Mouse (Mus musculus) hindbrain, postnatal 0 days (tissue): Measurements from ENCODE around the gene Ankrd42. TPM values are rescaled to one million over a fixed set of nuclear protein-coding genes. Genes with fewer than 3 reads are reported as not detected.

Experiments
- ATAC-seq: fragments of 200-750 bp; cut with Nextera tagmentation; 2 replicates; pipeline ENCODE4 v1.8.0; 2017; ENCODE audit warnings: mild to moderate bottlenecking, moderate TSS enrichment, moderate library complexity
- DNase-seq: peaks from one replicate; pipeline ENCODE4 v3.0.0-alpha.2; 2015; ENCODE audit warnings: low spot score
- H3K27ac ChIP-seq: fragments of 300-500 bp; sonication (generic); 2 replicates; pipeline ENCODE4 v1.5.1; 2014; ENCODE audit warnings: mild to moderate bottlenecking
- H3K27me3 ChIP-seq: fragments of 300-500 bp; sonication (generic); 2 replicates; pipeline ENCODE4 v1.6.1; 2014; ENCODE audit warnings: low read length, mixed read lengths; ENCODE audit not compliant: insufficient read depth
- H3K36me3 ChIP-seq: fragments of 300-500 bp; sonication (generic); 2 replicates; pipeline ENCODE4 v1.6.1; 2014; ENCODE audit warnings: low read length, mixed read lengths; ENCODE audit not compliant: insufficient read depth
- H3K4me1 ChIP-seq: fragments of 300-500 bp; sonication (generic); 2 replicates; pipeline ENCODE4 v1.6.1; 2014; ENCODE audit warnings: antibody characterized with exemption, low read length, mixed read lengths; ENCODE audit not compliant: insufficient read depth
- H3K4me2 ChIP-seq: fragments of 300-500 bp; sonication (generic); 2 replicates; pipeline ENCODE4 v1.6.1; 2014; ENCODE audit warnings: low read depth, mild to moderate bottlenecking, low read length, moderate library complexity, mixed read lengths
- H3K4me3 ChIP-seq: fragments of 300-500 bp; sonication (generic); 2 replicates; pipeline ENCODE4 v1.5.1; 2014; ENCODE audit warnings: low read length
- H3K9ac ChIP-seq: fragments of 300-500 bp; sonication (generic); replicated peaks from 2 replicates; pipeline ENCODE4 v1.6.1; 2014; ENCODE audit warnings: mild to moderate bottlenecking, low read length, moderate library complexity, mixed read lengths
- H3K9me3 ChIP-seq: fragments of 300-500 bp; sonication (generic); 2 replicates; pipeline ENCODE4 v1.6.1; 2016; ENCODE audit warnings: low read length, mixed read lengths
- CTCF ChIP-seq: IDR thresholded peaks from 2 replicates; pipeline ENCODE4 v1.5.1; 2016; ENCODE audit warnings: antibody characterized with exemption, control low read depth, low read depth
- WGBS: fragments of 180-500 bp; shearing (Covaris S2); extraction: QIAGEN DNeasy Blood & Tissue Kit; methylation state at CpG from one replicate; pipeline ENCODE4 v1.1.7; 2014; 5-methylcytosine and 5-hydroxymethylcytosine counted together
- polyA plus RNA-seq: library from polyadenylated mRNA; unstranded; fragments of >200 nt; fragmentation: Nextera tagmentation; extraction: Ambion mirVana; gene quantifications from 2 replicates; pipeline ENCODE4 v1.2.1, GENCODE M21; 2015
- total RNA-seq: library from RNA; depleted of rRNA; stranded (reverse); fragments of >200 nt; gene quantifications from 2 replicates; pipeline ENCODE4 v1.2.3, GENCODE M21; 2014

Ankrd42 gene
- total and polyA plus RNA-seq, 2 experiments from 2014 or later = 20.8 to 22.8 TPM

GRCm38 (mm10) chr7:92658050-92658449 lies 21.1 kb upstream of the Ankrd42 start:
- H3K4me2 ChIP-seq = no peak overlapping the region
- TF ChIP-seq CTCF = no peak
- ATAC-seq = no peak
- H3K27me3 ChIP-seq = no peaks in the 10 kb centered on the region
- H3K36me3 ChIP-seq = peaks cover 40% of the 10 kb centered on the region
- no peak for DNase-seq
- H3K4me3 ChIP-seq = no peak overlapping the region
- no peaks in the 10 kb centered on the region for H3K4me1 ChIP-seq
- H3K9me3 ChIP-seq = no peaks in the 10 kb centered on the region
- H3K9ac ChIP-seq = no peak overlapping the region
- WGBS = 98% methylated on average over 5 of the region's 5 CpGs
- H3K27ac ChIP-seq = no peak overlapping the region

DNA sequence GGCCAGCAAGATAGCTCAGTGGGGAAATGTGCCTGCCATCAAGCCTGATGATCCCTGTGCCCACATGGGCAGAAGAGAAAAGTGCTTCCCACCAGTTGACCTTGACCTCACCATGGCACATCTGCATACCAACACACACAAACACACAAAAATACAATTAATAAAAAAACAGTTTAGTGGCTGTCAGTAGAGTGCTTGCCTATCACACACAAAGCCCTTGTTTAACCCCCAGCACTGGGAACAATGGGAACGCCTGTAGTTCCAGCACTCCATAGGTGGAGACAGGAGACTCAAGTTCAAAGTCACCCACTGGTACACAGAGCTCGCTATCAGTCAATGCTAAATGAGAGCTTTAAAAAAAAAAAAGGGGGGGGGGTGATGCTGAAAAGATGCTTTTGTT lies 19.4 kb upstream of the Ankrd42 start:
- H3K27me3 ChIP-seq = no peaks in the 10 kb centered on the region
- no peak overlapping the region for H3K4me2 ChIP-seq
- no peak for TF ChIP-seq CTCF
- DNase-seq = no peak
- H3K27ac ChIP-seq = no peak overlapping the region
- 72% methylated on average over 2 of the region's 2 CpGs for WGBS
- no peak overlapping the region for H3K4me3 ChIP-seq
- no peak for ATAC-seq
- H3K9ac ChIP-seq = no peak overlapping the region
- H3K36me3 ChIP-seq = peaks cover 40% of the 10 kb centered on the region
- H3K9me3 ChIP-seq = no peaks in the 10 kb centered on the region
- H3K4me1 ChIP-seq = no peaks in the 10 kb centered on the region

DNA sequence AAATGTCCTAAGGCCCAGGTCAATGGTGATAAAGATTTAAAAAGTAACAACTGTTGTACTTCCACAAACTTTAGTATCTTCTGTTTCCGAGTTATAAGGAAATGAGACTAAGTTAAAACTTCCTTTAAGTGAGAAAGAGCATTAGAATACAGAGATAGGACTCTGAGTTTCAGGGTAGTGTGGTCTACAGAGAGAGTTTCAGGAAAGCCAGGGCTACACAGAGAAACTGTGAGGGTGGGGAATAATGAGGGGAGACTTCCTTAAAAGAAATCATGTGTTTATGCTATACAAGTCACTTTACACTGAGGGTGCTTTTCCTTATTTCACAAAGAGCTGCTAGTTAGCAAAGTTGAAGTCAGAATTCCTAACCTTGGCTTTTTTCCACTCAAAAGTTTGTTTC lies 16.4 kb upstream of the Ankrd42 start:
- DNase-seq (no peak), ATAC-seq (no peak)
- no peak overlapping the region for H3K4me2 ChIP-seq
- TF ChIP-seq CTCF = no peak
- H3K9ac ChIP-seq = no peak overlapping the region
- no peaks in the 10 kb centered on the region for H3K4me1 ChIP-seq
- H3K9me3 ChIP-seq = no peaks in the 10 kb centered on the region
- H3K4me3 ChIP-seq = no peak overlapping the region
- no peak overlapping the region for H3K27ac ChIP-seq
- H3K36me3 ChIP-seq = peaks cover 19% of the 10 kb centered on the region
- H3K27me3 ChIP-seq = no peaks in the 10 kb centered on the region
- WGBS = 88% methylated on average over 1 of the region's 1 CpGs

DNA sequence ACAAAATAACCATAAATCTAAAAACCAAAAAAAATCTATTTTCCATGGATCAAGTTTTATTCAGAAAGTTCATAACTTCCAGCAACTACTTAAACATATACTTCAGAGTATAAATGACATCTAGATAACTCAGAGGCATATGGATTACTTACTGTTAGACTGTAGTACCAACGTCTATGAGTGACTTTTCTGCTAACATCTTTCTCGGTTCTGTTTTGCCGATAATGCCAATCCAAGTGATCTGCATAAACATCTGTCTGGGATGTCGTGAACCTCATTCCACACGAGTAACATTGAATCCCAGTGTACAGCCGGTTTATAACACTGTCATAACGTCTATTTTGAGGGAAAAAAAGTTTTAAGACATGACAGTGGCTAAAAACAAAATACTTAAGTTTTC lies 10.8 kb upstream of the Ankrd42 start:
- no peak overlapping the region for H3K9ac ChIP-seq
- TF ChIP-seq CTCF = no peak
- DNase-seq = no peak
- no peak for ATAC-seq
- H3K9me3 ChIP-seq = no peaks in the 10 kb centered on the region
- H3K27me3 ChIP-seq = no peaks in the 10 kb centered on the region
- no peak overlapping the region for H3K4me3 ChIP-seq
- no peaks in the 10 kb centered on the region for H3K4me1 ChIP-seq
- H3K27ac ChIP-seq = no peak overlapping the region
- H3K4me2 ChIP-seq = no peak overlapping the region
- H3K36me3 ChIP-seq = peaks cover 16% of the 10 kb centered on the region
- WGBS = 84% methylated on average over 7 of the region's 7 CpGs

DNA sequence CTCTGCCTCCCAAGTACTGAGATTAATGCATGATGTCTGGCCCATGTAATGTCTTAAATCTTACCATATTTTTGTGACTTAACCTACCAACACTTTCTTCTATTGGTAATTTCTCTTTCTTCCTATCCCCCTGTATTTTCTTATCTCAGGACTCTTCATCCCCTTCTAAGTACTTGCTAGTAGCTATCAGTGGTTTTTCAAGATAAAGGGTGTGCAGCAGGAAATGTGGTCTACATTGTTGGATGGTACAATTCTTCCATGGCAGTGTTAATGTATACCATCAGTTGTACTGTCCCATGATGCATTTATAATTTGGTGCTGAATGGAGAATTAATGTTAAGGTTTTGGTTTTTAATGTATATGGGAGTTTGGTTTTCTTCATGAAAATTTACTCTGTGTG lies 5.4 kb upstream of the Ankrd42 start:
- ATAC-seq (no peak), DNase-seq (no peak)
- Histone ChIP-seq H3K9me3 (no peaks in the 10 kb centered on the region), H3K9ac (no peak overlapping the region), H3K27me3 (no peaks in the 10 kb centered on the region), H3K27ac (no peak overlapping the region), H3K4me1 (no peaks in the 10 kb centered on the region), H3K4me2 (no peak overlapping the region), H3K36me3 (peaks cover 22% of the 10 kb centered on the region), H3K4me3 (no peak overlapping the region)
- TF ChIP-seq CTCF = no peak

DNA sequence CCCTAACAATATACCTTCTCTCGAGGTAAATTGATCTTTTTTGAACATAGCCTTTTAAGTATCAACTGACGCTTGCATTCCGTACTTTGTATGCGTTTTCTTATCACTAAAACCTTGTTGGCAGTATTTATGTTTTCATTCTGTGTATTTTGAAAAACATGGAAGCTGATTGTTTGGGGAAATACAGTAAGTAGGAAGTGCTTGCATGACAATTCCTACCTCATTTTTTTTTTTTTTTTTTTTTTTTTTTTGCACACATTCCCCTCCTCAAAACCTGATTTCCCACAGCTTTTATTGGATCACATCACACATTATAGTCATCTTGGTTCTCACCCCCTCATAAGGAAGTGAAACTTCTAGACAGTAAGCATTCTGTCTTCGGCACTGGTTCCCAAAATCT lies 1.1 kb upstream of the Ankrd42 start:
- H3K4me3 ChIP-seq = peak overlapping the region; percentile 88
- peaks cover 6% of the 10 kb centered on the region; the same call in 1 of the 2 replicates for H3K36me3 ChIP-seq
- H3K27me3 ChIP-seq = no peaks in the 10 kb centered on the region
- peak overlapping the region; percentile 98 for H3K4me2 ChIP-seq
- ATAC-seq (no peak), DNase-seq (no peak)
- H3K9ac ChIP-seq = peak overlapping the region; percentile 80
- WGBS = 92% methylated on average over 5 of the region's 5 CpGs
- no peak overlapping the region for H3K27ac ChIP-seq
- no peak for TF ChIP-seq CTCF
- no peaks in the 10 kb centered on the region for H3K9me3 ChIP-seq
- peaks cover 3% of the 10 kb centered on the region; the same call in 1 of the 2 replicates for H3K4me1 ChIP-seq

GRCm38 (mm10) chr7:92636295-92637011 lies 489 bp downstream of the Ankrd42 start:
- Histone ChIP-seq H3K9me3 (no peaks in the 10 kb centered on the region), H3K4me2 (peak overlapping the region; percentile 98), H3K36me3 (no peaks in the 10 kb centered on the region; the same call in 1 of the 2 replicates), H3K4me3 (peak overlapping the region; percentile 88), H3K4me1 (peaks cover 3% of the 10 kb centered on the region; the same call in 1 of the 2 replicates), H3K27ac (peak overlapping the region; percentile 90), H3K9ac (peak overlapping the region; percentile 80), H3K27me3 (no peaks in the 10 kb centered on the region)
- DNase-seq (peak; percentile 23), ATAC-seq (peak; percentile 79)
- TF ChIP-seq CTCF = no peak
- WGBS = under 1% methylated on average over 49 of the region's 49 CpGs
